Mouse (Mus musculus) ovary, adult 10 weeks (tissue): Measurements from ENCODE around the gene Vmn2r39. TPM values are rescaled to one million over a fixed set of nuclear protein-coding genes. Genes with fewer than 3 reads are reported as not detected.

Experiments used
- polyA plus RNA-seq: library from polyadenylated mRNA; stranded (reverse); fragments of 350-450 nt; fragmentation: Illumina TruSeq; extraction: RNeasy Lipid Tissue Mini Kit (QIAGEN cat#74804); gene quantifications from one replicate; pipeline ENCODE4 v1.2.3, GENCODE M21; 2014

The Vmn2r39 gene
- polyA plus RNA-seq = not detected

DNA sequence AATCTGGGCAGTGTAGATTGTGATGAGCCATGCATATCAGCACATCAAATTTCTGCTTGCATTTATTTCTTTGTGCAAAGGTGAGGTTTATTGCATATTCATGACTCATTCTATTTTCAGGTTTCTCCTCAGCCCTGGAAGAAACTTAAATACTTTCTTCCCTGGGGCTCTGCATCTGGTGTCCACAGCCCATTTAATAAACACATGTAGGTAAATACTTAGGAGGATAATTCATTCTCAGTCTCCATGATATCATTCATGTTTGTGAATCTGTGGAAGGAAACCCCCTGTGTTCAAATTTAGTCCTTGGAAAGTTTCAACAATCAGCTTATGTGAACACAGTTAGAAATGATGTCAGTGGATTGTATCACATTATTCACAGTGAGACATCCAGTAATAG lies at the start of gene Vmn2r39:
Vmn2r39 (minus strand) TSS at position 101 of the 400 bp plus-strand sequence.

Other genes starting within 250 kb of the Vmn2r39 start
- gene Vmn2r40, start 99.4 kb downstream of the Vmn2r39 start, polyA plus RNA-seq = not detected
- gene Vmn2r38, start 67.1 kb upstream of the Vmn2r39 start, polyA plus RNA-seq = not detected
- not detected for gene Vmn2r37, start 192.9 kb upstream of the Vmn2r39 start, polyA plus RNA-seq